Mouse (Mus musculus): Measurements from ENCODE around the gene Tusc2.

The Tusc2 gene

DNA sequence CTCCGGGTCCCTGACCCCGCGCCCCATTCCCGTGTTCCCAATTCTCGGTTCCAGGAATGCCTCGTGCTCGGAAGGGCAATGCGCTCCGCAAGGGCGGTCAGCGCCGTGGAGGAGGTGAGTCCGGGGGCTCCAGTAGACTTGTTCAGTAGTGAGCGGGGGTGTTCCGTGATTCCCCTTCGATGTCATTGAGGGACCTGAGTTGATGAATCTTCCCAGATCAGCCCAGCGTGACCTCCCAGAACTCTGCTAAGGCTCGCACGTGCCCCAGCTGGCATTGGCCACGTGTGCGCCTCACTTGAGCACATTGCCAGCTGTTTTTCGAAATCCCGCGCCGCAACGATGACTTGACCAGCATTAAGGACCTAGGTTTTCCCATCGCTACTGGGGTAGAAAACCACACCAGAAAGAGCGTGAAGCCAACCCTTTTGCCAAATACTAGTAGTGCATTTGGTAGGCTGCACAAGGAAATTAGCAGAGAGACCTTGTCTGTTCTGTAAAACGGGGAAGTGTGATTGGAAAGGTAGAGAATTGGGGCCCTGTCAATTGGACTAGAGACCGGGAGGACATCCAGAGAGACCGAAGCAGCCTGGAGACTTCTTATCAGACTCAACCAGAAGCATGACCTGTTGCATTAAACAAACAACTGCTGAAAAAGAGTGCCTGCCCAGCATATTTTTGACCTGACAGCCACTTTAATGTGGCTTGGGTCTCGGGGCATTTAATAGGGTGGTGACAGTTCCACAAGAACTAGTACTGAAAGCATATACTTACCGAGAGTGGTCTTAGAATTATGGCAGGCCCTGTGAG, 25.0 kb downstream of the Tusc2 start:
- in situ Hi-C loops (cut with MseI, MboI) = no loop called here

DNA sequence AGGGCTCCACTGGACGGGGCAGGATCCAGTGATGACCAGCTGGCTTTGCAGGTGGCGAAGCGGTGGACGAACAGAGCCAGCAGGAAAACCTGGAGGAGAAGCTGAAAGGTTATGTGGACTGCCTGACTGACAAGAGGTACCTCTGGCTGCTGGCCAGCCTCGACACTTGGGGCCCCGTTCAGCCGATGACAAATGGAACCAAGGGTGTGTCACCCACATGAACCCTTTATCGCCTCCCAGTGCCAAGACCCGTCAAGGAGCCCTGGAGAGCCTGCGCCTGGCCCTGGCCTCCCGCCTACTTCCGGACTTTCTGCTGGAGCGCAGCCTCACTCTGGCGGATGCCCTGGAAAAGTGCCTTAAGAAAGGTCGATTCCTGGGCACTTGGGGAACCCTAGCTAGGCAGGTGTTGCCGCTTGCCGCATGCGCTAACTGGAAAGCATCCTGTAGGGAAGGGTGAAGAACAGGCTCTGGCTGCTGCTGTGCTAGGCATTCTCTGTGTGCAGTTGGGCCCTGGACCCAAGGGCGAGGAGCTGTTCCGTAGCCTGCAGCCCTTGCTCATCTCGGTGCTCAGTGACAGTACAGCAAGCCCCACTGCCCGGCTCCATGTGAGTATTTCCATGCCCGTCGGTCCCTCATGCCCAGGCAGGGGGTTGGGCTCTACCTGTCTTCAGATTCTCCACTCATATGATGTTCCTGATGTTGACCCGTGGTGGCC, 27.2 kb downstream of the Tusc2 start:
- in situ Hi-C loops (cut with MseI, MboI) = no loop called here

DNA sequence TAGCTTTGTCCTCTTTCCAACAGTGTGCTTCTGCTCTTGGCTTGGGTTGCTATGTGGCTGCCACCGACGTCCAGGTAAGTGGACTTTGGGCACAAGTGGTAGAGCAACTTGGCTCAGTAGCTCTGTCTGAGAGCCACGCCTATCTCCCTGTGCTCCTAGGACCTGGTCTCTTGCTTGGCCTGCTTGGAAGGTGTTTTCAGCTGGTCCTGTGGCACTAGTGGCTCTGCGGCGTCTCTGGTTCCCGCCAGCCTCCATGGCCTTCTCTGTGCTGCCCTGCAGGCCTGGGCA, 27.7 kb downstream of the Tusc2 start:
- in situ Hi-C loops (cut with MseI, MboI) = no loop called here

DNA sequence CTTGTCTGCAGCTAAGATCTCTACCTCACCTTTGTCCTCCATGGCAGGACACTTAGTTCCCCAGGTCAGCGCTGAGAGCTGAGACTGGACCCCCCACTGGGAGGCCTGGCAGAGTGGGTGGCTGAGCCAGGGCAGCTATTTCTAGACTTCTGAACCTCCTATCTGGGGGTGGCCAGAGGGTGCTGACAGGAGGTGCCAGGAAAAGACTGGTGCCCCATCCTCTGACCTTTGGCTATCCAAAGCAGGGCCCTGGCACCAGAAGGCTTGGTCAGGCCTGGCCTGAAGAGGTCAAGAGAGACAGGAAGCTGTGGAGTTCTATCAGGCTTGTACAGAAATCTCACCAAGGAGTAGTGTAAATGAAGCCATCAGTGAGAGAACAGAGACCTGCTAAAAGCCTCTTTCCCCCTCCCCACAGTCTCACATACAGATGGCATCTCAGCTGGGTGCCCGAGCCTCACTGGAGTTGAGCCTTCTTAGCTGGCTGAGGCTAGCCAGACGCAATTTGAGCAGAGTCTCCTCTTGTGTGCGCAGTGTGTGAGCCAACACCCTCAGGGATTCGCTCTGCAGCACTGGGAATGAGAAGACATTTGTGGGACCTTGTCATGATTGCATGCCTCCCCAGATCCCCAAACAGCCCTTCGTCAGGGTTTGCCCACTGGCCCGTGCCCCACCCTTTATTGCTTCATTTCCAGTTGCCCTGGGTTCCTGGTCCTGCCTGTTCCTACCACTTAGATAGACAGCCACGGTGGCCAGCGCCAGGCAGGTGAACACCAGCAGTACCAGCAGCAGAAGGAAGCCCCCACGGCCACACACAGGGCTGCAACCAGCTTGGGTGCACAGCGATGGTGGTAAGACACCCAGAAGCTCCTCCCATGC, 30.3 kb downstream of the Tusc2 start:
- in situ Hi-C loops (cut with MseI, MboI) = no loop called here

DNA sequence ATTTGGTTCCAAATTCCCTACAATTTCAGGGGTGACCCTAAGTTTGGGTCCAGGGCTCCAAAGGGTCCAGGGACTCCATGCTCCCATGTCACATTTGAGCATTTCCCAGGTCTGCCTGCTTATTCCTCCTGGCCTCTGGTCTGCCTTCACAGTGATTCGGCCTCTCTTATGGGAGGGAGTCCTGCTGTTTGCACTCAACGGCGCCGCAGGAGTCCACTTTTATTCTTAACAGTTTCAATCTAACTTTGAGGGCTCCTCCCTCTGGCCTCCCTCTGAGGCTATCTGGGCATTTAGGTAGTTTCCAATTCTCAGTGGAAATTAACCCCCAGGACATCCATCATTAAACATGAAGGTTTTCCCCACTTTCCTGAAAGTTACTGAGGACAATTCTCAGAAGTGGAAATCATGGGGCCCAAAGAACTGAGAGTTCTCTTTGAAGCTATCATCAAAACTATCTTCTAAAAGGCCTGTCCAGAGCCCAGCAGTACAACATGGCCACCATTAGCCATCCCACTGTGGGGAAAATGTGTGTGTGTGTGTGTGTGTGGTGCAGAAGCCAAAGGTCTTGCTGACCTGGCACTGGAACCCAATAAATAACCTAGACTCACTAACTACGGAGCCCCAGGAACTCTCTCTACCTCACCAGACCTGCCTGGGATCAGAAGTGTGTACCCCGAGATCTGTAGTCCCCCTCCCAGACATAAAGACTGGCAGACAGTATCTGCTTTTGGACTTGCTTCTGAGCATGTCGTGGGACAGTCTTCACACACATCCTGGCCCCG, 31.4 kb downstream of the Tusc2 start:
- in situ Hi-C loops (cut with MseI, MboI) = no loop called here

DNA sequence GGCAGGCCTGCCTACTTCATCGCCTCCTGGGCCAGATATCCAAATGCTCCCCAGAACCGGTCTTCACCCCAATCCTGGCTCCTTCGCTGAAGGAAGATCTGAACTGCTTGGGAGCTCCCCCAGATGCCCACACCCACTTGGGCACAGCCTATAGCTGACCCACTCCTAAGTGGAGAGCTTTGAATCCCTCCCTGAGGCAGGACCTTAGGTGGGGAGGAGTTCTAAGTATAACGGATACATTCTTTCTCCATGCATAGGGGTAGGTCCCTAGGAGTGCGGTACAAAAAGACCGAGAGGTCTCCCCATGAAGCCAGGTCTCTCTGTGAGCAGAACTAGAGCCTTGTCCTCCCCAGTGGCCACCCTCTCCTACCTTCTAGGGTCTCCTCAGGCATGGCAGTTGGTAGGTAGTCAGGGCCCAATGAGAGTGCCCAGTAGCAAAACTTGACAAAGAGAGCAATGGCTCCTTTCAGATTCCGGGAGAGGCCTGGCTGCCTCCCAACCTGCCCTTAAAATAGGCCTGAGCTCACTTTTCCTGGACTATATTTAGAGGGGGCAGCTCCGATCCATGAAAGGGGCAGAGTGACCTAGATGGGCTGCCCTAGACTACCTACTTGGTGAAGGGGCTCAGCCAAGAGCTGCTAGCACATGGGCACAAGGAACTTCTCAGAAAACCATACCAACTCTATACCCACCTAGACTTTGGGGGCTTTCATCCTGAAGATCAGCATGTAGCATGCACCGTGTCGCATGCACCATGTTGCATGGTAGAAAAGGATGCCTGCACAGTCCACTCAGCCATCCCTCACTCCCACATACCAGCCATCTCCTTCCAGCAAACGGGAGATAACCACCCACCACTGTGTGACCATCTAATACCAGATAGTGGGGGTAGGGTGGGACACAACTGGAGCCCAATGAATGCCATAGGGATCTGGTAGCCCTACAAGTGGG, 33.8 kb downstream of the Tusc2 start:
- in situ Hi-C loops (cut with MseI, MboI) = no loop called here

DNA sequence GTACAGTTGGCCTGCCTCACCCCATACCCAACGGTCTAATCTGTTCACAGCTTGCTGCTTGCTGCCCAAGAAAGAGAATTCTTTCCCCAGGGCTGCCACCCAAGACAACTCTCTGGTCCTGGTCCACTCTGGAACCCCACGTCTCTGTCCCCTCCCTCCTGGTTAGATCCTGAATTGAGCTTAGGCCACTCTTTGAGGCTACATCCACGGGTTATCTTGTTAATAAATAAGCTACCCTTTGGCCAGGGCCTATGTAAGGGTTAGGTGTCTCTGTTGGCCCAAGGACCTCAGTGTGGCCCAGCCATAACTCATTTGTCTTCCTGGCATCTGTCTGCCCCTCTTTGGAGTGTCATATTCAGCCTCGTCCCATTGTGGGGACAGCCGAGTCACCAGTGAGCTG, 35.3 kb downstream of the Tusc2 start:
- in situ Hi-C loops (cut with MseI, MboI) = no loop called here

DNA sequence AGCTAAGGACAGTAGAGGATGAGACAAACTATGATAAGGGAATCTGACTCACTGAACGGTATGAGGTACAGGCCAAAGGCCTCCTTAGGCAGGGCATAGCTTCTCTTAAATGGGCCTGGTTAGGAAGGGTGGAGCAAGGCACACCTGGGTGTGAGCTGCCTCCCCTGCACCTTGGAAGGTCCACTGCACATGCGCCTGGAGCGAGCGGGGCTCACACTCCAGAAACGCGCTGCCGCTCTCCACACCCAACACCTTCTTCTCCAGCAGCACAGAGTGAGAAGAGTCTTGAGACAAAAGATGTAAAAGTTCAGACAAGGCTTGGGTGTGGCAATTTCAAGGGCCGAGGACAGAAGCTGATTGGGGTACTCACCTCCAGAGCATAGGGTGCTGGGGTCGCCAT, 36.4 kb downstream of the Tusc2 start:
- in situ Hi-C loops (cut with MseI, MboI) = no loop called here

DNA sequence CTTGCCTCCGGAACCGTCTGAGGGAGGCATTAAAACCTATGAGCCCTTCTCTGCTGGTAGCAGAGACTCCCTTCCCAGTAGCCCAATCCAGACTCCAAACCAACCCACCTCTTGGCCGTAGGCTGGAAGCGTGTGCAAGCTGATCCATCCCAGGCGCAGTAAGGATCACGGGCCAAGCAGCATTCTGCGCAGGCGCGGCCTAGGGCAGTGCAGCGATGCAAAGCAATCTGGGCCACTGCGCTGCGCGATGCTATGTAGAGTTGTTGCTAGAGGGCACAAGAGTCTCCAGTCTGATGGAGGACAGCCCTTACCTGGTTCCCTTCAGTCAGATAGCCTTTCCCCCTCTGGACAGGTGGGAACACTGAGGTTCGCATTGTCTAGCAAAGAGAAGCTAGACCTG, 36.8 kb downstream of the Tusc2 start:
- in situ Hi-C loops (cut with MseI, MboI) = no loop called here

DNA sequence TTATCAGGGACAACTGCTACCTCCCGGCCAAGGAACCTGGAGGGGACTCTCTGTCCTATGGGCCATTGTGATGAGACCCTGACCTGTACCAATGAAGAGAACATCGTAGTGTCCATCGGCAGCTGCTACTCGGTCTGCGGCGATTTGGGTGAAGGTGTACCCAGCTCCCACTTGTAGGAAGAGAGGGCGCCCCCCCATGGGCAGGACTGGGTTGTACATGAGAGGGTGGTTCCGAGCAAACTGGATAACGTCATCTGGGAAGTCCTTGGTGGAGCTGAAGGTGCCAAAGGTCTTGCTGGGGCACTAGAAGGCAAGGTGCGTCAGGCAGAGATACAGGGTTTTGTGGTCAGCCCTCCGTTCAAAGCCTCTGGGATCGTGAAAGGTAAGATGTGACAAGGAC, 37.7 kb downstream of the Tusc2 start:
- in situ Hi-C loops (cut with MseI, MboI) = no loop called here

DNA sequence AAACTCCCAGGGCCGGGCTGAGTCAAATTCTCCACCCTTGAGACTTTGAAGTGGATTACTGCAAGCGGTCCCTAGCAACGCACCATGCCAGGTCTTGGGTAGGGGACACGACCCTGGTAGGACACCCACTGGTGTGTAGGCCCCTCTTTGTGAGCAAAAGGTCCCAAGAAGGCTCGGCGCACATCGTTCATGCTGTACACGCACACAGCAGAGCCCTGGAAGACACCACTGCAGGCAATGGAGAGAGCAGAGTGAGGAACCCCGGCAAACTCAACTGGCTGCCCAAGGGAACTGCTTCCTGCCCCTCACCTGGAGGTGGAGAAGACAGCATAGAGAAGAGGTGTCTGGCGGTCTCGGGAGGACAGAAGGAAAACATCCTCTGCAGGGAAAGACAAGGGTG, 38.2 kb downstream of the Tusc2 start:
- in situ Hi-C loops (cut with MseI, MboI) = no loop called here

DNA sequence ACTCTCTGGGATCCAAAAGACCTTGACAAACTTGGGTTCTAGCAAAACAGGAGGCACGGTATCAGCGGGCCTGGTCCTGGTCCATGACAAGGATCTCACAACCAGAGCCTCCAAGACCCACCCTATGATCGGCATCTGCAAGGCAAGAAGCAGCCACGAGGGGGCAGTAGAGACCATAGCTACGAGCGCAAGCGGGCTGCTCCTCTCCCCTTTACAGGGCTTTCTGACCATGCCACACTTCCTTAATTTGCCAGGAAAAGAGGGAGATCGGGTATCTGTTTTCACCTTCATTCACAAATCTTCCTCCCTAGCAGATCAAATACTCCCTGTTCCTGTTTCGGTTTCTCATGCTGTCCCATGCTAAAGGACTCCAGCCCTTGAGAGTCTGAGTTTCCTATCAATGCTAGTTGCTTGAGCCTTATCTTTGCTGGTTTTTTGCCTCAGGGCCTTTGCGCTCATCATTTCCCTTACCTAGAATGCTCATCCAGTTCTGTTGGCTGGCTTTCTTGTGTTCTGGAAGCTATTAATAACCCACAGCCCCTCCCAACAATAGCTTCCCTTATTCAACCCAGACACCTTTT, 39.1 kb downstream of the Tusc2 start:
- in situ Hi-C loops (cut with MseI, MboI) = no loop called here

DNA sequence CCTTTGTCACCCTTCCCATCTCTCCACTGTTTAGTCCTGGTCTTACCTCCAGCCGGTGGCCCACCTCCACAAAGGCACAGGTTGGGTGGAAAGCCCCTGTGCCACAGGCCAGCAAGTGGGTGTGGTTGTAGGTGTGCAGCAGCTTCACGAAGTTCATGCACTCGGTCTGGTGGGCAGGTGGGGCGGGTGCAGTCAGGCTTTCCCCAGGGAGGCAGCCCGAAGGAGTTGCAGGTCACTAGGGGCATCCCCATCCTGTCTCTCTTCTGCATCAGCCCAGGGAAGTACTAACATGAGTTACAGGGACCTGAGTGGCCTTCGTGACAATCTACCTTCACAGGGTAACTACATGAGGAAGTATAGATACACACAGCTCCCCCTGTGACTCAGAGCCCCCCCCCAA, 40.2 kb downstream of the Tusc2 start:
- in situ Hi-C loops (cut with MseI, MboI) = no loop called here

DNA sequence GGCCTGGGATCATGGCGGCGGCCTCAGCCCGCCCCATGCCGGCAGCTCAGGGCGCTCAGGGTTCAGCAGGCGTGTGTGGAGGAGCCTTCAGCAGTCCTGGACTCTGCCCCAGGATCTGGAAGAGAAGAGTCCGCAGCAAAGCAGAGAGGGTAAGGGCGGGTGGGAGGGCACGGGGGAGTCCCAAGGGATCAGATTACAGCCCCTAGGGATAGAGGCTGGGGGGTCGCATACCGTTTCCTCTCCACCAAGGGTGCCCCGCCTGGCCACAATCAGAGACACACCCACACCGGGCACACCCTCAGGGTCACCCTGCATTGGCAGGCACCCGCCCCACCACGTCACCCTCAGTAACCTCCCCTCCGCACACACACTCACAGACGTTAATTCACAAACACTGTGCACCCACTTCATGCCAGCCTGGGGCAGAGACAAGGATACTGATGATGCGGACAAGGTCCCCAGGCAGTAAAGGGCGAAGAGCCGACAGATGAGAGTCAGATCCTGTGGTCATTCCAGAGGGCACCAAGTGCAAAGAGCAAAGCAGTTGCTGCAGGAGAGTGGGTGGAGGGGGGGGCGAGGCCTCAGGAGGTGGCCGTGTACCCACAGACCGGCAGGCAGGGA, 42.1 kb downstream of the Tusc2 start:
- in situ Hi-C loops (cut with MseI, MboI) = no loop called here

DNA sequence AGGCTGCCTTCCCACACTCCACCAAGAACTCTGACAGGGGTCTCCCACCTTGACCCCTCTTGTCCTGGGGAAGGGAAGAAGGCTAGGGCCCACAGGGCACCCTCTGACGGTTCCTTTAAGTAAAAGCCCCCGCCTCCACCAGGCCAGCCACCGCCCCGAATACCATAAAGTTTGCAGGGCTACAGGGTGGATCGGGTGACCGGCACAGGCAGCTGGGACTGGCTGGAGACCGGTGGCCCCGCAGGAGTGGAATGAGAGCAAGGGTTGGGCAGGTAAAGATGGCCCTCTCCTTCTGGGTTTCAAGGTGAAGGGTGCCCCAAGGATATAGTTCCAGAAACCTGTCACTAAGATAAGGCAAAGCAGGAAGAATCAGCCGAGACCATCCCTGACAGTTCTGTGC, 43.5 kb downstream of the Tusc2 start:
- in situ Hi-C loops (cut with MseI, MboI) = no loop called here

DNA sequence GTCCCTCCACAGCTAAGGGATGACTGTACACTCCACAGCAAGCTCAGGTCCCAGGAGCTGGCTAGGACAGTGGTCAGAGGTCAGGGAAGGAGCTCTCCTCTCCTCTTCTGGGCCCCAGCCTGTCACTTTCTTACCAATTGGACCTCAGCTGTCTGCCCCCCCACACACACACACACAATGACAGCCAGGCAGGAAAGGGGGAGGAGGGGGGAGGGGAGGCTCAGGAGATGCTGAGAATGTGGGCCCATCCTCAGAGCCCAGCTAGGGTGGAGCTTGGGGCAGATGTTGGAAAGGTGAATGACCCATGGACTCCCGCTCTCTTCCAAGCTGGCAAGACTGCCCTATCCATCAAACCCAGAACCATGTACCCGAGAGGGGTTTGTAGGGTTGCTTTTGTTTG, 44.0 kb downstream of the Tusc2 start:
- in situ Hi-C loops (cut with MseI, MboI) = no loop called here

DNA sequence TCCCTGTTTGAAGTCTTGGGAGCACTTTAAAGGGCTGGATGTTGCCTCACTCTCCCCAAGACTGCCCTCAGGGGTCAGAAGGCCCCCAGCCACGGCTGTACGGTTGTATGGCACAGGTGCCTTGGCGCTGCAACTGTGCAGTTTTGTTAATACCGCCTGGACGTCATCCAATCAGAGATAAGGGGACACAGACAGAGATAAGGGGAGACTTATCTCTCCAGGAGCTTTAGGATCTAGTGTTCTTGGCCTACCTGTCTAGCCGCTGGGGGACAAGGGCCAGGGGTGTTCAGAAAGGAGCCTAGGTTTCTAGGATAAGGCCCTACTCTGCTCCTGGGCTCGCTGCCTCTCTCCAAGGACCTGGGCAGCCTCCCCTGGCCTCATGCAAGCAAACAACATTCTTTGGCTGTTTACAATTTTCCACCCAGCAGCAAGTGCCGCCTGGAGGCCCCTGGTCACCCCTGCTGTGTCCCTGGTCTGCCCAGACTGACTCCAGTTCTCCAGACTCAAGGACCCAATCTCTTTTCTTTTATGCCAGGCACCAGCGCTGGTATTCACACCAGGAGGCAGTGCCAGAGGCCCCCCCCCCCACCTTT, 44.7 kb downstream of the Tusc2 start:
- in situ Hi-C loops (cut with MseI, MboI) = no loop called here

DNA sequence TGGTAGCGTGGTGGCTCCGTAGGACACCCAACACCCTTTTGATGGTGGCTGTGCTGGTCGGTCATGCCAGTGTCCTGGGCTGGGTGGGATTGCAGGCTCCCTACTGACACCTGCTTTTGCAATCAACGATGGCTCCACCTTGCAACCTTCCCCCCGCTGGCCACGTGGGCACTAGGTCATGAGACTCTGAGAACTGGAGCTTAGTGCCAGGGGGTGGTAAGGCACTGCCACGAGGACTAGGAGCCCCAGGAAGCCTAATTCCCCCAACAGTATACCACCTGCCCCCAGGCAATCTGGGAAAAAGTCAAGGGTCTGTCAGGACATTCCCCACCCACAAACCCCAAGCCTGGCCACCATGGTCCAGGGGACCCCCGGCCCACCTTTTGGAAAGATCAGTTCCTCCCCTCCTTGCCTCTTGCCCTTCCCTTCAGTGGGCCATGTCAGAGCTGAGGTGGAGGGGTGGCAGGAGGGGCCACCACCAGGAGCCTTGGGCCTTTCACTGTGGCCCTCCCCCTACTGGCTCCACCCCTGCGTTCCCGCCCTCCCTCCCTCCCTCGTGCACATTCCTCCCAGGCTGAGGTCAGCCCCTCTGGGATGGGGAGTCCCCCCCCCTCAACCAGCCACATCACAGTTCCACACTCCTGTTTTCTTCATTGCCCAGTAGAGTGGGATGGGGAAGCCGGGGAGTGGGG, 45.8 kb downstream of the Tusc2 start, which contains the start of gene Sema3b:
TSS of gene Sema3b (minus strand) at position 489 of the 692 bp plus-strand sequence.
- in situ Hi-C loops (cut with MseI, MboI) = no loop called here

DNA sequence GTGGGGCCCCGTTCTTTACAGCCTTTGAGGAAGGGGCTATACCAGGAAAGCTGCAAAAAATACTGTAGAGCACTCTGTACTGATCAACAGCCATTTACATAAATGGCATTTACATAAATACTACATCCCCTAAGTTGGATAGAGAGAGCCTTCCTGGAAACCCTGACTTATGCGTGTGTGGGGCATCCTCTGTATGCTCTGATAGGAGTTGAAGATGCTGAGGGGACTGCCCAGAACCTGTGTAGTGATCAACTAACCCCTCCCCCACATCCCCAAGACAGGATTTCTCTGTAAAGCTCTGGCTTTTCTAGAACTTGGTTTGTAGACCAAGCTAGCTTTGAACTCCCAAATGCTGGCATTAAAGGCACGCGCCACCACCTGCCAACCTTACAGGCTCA, 46.4 kb downstream of the Tusc2 start:
- in situ Hi-C loops (cut with MseI, MboI) = no loop called here

Data from mouse trophoblast stem cell (cell line).